Mouse (Mus musculus) ES-Bruce4 (cell line): ENCODE results near the gene Adh6b.

Experiments used
- CTCF ChIP-seq: IDR thresholded peaks from one replicate; pipeline ENCODE4 v1.8.1; 2011; ENCODE audit warnings: low read depth, low read length
- EP300 ChIP-seq: IDR thresholded peaks from 2 replicates; pipeline ENCODE4 v1.6.1; 2011; ENCODE audit warnings: low read depth, low read length; ENCODE audit not compliant: insufficient read depth

DNA sequence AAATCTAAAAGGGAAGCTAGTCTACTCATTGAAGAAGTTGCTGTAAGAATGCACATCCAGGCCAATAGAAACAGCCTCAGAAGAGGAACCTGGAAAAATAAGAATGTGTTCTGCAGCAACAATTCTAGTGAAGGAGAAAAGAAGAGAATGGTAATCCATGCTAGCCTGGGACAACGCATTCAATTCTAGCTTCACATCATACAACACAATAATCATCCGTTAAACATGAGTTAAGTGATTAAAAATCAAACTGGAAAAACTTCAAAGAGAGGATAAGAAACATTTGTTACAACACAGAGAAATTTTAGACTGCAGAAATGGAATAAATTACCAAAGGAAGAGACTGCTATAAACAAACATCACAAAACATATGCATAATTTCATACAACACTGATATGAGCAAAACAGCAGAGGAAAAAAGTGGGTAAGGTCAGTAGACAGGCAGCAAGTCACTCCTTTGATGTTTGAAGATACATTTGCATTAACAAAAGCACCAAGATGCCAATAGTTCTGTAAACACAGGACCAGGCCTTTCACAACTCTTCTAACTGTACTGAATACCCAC, 24.6 kb upstream of the Adh6b start:
- TF ChIP-seq EP300 (no peak), CTCF (no peak)
